Mouse (Mus musculus) layer of hippocampus, adult 8-10 months (tissue): ENCODE data around the gene Malsu1. TPM values are rescaled to one million over a fixed set of nuclear protein-coding genes. Genes with fewer than 3 reads are reported as not detected.

Experiments
- total RNA-seq, 4 experiments: library from RNA; stranded (reverse); gene quantifications; 2 replicates each; pipeline ENCODE4 v1.2.4; 2022

Gene Malsu1
- total RNA-seq, 4 experiments from 2014 or later, result 24.3 to 30.0 (median 27.4) TPM

Other genes starting within 250 kb of the Malsu1 start
- 100 to 1,000 TPM in 1 of 4 experiments, 10 to 100 TPM in 3; 24.6 to 105 (median 49.3) TPM for gene Tmem176a, start 232.9 kb upstream of the Malsu1 start, total RNA-seq
- 100 to 1,000 TPM in 2 of 4 experiments, 10 to 100 TPM in 2; 55.0 to 137 (median 83.8) TPM for gene Tmem176b, start 232.3 kb upstream of the Malsu1 start, total RNA-seq
- not detected for gene Aoc1, start 200.9 kb upstream of the Malsu1 start, total RNA-seq
- not detected for gene 1600015I10Rik, start 143.9 kb upstream of the Malsu1 start, total RNA-seq
- not detected for gene Doxl2, start 98.8 kb upstream of the Malsu1 start, total RNA-seq
- gene Svs1, start 86.9 kb upstream of the Malsu1 start, total RNA-seq, result not detected
- gene Gpnmb, start 37.2 kb upstream of the Malsu1 start, total RNA-seq, result 10 to 100 TPM in 2 of 4 experiments, 1 to 10 TPM in 2; 3.5 to 67.0 (median 21.0) TPM
- not detected for gene Igf2bp3, start 141.2 kb downstream of the Malsu1 start, total RNA-seq
- 100 to 1,000 TPM in 1 of 4 experiments, 10 to 100 TPM in 3; 54.1 to 108 (median 82.0) TPM for gene Tra2a, start 190.2 kb downstream of the Malsu1 start, total RNA-seq
- gene Ccdc126, start 245.5 kb downstream of the Malsu1 start, total RNA-seq, result 10 to 100 TPM in 2 of 4 experiments, 1 to 10 TPM in 2; 7.9 to 10.8 (median 9.4) TPM